Mouse (Mus musculus): ENCODE results near the gene Chst3. TPM values are rescaled to one million over a fixed set of nuclear protein-coding genes. Genes with fewer than 3 reads are reported as not detected.

The Chst3 gene
- polyA plus RNA-seq (2014; fragmentation: Nextera tagmentation; extraction: Ambion mirVana) = 1.3 and 1.7 TPM in 2 replicates

- Histone ChIP-seq H3K4me1 (replicated peaks; ENCODE audit: control insufficient read depth, insufficient read depth, low read length) (peaks cover 17% of the 10 kb centered on the region), H3K4me2 (ENCODE audit: low read length) (peak within 1 kb of the TSS; percentile 67), H3K9me3 (ENCODE audit: control insufficient read depth, low read length) (no peaks in the 10 kb centered on the region), H3K27me3 (replicated peaks; ENCODE audit: control insufficient read depth, insufficient read depth, low read length) (peaks cover 8% of the 10 kb centered on the region; the same call in 1 of the 2 replicates), H3K36me3 (ENCODE audit: control insufficient read depth, insufficient read depth, low read length) (no peaks in the 10 kb centered on the region), H3K9ac (ENCODE audit: low read length) (peak within 1 kb of the TSS; percentile 83), H3K27ac (ENCODE audit: low read depth) (peak within 1 kb of the TSS; percentile 83), H3K4me3 (ENCODE audit: low read depth, low read length) (peak within 1 kb of the TSS; percentile 66)
- ATAC-seq (replicated peaks; ENCODE audit: low FRiP score, low TSS enrichment, low read depth) = peak; percentile 85
- WGBS = under 1% methylated on average over 77 of the region's 83 CpGs
- peak; percentile 87 for DNase-seq (ENCODE audit: low spot score)
These were observed at the start of gene Chst3 for GRCm38 (mm10) chr10:60218591-60219499. Gene Chst3 (minus strand): TSS chr10:60219260.

- peaks cover 25% of the 10 kb centered on the region for H3K4me1 ChIP-seq (replicated peaks; ENCODE audit: control insufficient read depth, insufficient read depth, low read length)
- no peak overlapping the region for H3K4me2 ChIP-seq (ENCODE audit: low read length)
- no peaks in the 10 kb centered on the region for H3K9me3 ChIP-seq (ENCODE audit: control insufficient read depth, low read length)
- no peaks in the 10 kb centered on the region for H3K36me3 ChIP-seq (ENCODE audit: control insufficient read depth, insufficient read depth, low read length)
- 0 out of 2 replicates have a peak overlapping the region, but pooled peaks have one; percentile 57 for H3K27ac ChIP-seq (ENCODE audit: low read depth)
- DNase-seq (ENCODE audit: low spot score) (no peak), ATAC-seq (replicated peaks; ENCODE audit: low FRiP score, low TSS enrichment, low read depth) (no peak)
- H3K9ac ChIP-seq (ENCODE audit: low read length) = no peak overlapping the region
- H3K27me3 ChIP-seq (replicated peaks; ENCODE audit: control insufficient read depth, insufficient read depth, low read length) = no peaks in the 10 kb centered on the region
- 86% methylated on average over 11 of the region's 11 CpGs for WGBS
- no peak overlapping the region for H3K4me3 ChIP-seq (ENCODE audit: low read depth, low read length)
These were observed 49.7 kb upstream of the Chst3 start for GRCm38 (mm10) chr10:60268738-60269137.

DNA sequence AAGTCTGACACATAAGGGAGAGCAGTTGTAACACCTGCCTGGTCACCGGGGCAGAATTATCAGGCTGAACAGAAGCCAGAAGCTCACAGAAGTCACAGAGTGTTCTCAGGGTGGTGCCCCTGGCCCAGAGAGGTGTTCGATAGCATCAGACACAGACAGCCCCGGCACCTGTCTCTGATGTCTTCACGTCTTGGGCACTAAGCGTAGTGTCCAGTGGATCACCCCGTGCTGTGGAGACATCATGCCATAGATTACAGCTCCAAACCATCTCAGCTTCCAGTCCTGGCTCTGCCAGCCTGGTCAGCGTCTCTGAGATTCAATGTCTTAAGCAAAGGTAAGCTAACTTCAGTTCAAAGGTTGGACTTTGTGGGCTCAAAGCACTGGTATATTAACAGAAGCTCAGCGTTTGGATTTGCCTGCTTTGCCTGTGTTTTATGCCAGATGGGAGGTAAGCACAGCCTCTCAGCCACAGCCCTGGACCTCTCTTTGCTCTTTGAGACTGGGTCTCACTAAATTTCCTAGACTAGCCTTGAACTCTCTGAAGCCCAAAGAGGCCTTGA, 47.9 kb upstream of the Chst3 start:
- no peak overlapping the region for H3K9ac ChIP-seq (ENCODE audit: low read length)
- no peaks in the 10 kb centered on the region for H3K9me3 ChIP-seq (ENCODE audit: control insufficient read depth, low read length)
- H3K4me3 ChIP-seq (ENCODE audit: low read depth, low read length) = no peak overlapping the region
- H3K27me3 ChIP-seq (replicated peaks; ENCODE audit: control insufficient read depth, insufficient read depth, low read length) = no peaks in the 10 kb centered on the region
- DNase-seq (ENCODE audit: low spot score) (no peak), ATAC-seq (replicated peaks; ENCODE audit: low FRiP score, low TSS enrichment, low read depth) (no peak)
- peaks cover 24% of the 10 kb centered on the region for H3K4me1 ChIP-seq (replicated peaks; ENCODE audit: control insufficient read depth, insufficient read depth, low read length)
- H3K4me2 ChIP-seq (ENCODE audit: low read length) = no peak overlapping the region
- no peak overlapping the region for H3K27ac ChIP-seq (ENCODE audit: low read depth)
- no peaks in the 10 kb centered on the region for H3K36me3 ChIP-seq (ENCODE audit: control insufficient read depth, insufficient read depth, low read length)
- 77% methylated on average over 8 of the region's 8 CpGs for WGBS

DNA sequence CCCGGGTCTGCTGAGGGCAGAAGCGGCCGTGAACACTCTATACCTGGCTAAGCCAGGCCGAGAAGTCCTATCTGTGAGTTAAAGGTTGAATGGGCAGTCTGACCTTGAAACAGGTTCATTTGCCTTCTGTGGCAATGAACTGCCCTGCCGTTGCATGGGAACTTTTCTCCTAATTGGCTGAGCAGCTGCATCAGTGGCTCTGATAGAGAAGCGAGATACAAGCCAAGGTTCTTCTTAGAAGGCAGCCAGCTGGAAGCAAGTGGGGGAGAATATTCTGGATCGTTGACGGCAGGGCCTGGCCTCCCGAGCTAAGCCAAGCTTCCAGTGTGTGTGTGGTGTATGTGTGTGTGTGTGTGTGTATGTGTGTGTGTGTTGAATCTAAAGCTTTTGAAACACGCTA, 46.2 kb upstream of the Chst3 start:
- 67% methylated on average over 10 of the region's 10 CpGs for WGBS

DNA sequence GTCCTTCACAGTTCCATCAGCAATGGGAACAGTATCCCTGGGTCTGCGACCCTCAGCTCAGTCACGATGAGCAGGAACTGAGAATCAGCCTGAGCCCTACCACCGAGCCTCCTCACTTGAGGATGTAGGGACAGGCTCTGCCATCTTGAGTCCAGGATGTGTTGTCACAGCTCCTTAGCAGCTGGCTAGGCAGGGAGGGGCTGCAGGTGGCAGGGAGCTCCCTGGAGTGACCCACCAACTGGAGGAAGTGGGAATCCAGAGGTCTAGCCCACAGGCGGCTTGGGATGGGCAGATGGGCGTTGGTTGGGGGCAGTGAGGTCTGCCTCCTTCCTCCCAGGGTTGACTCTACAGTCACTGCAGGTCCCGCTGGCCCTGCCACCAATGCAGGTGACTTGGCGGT, 44.3 kb upstream of the Chst3 start:
- Histone ChIP-seq H3K27me3 (replicated peaks; ENCODE audit: control insufficient read depth, insufficient read depth, low read length) (no peaks in the 10 kb centered on the region), H3K4me1 (replicated peaks; ENCODE audit: control insufficient read depth, insufficient read depth, low read length) (peaks cover 10% of the 10 kb centered on the region), H3K9me3 (ENCODE audit: control insufficient read depth, low read length) (no peaks in the 10 kb centered on the region), H3K27ac (ENCODE audit: low read depth) (no peak overlapping the region), H3K36me3 (ENCODE audit: control insufficient read depth, insufficient read depth, low read length) (no peaks in the 10 kb centered on the region), H3K4me2 (ENCODE audit: low read length) (no peak overlapping the region), H3K9ac (ENCODE audit: low read length) (no peak overlapping the region), H3K4me3 (ENCODE audit: low read depth, low read length) (no peak overlapping the region)
- no peak for DNase-seq (ENCODE audit: low spot score)
- no peak for ATAC-seq (replicated peaks; ENCODE audit: low FRiP score, low TSS enrichment, low read depth)
- 86% methylated on average over 7 of the region's 7 CpGs for WGBS

More for the DNA sequence above, 46.2 kb upstream of the Chst3 start:
- no peaks in the 10 kb centered on the region for H3K9me3 ChIP-seq (ENCODE audit: control insufficient read depth, low read length)
- H3K27ac ChIP-seq (ENCODE audit: low read depth) = no peak overlapping the region
- H3K36me3 ChIP-seq (ENCODE audit: control insufficient read depth, insufficient read depth, low read length) = no peaks in the 10 kb centered on the region
- peaks cover 22% of the 10 kb centered on the region for H3K4me1 ChIP-seq (replicated peaks; ENCODE audit: control insufficient read depth, insufficient read depth, low read length)
- H3K9ac ChIP-seq (ENCODE audit: low read length) = no peak overlapping the region
- no peaks in the 10 kb centered on the region for H3K27me3 ChIP-seq (replicated peaks; ENCODE audit: control insufficient read depth, insufficient read depth, low read length)
- no peak overlapping the region for H3K4me2 ChIP-seq (ENCODE audit: low read length)
- DNase-seq (ENCODE audit: low spot score) (no peak), ATAC-seq (replicated peaks; ENCODE audit: low FRiP score, low TSS enrichment, low read depth) (no peak)
- no peak overlapping the region for H3K4me3 ChIP-seq (ENCODE audit: low read depth, low read length)

DNA sequence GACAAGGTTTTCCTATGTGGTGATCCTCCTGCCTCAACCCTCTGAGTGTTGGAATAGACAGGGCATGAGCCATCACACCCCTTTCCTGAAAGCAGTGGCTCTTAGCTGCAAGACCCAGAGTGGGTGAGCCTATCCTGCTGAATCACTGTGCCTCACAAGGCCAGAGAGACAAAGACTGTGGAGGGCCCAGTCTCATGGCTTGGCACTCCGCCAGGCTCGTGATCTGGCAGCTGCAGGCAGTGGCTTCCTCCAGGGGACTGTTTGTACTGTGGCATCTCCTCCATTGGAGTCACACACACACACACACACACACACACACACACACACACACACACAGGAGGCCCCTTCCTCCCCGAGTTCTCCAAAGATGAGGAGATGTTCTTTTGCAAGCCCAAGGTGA, 43.3 kb upstream of the Chst3 start:
- Histone ChIP-seq H3K4me1 (replicated peaks; ENCODE audit: control insufficient read depth, insufficient read depth, low read length) (peaks cover 10% of the 10 kb centered on the region), H3K36me3 (ENCODE audit: control insufficient read depth, insufficient read depth, low read length) (no peaks in the 10 kb centered on the region), H3K27me3 (replicated peaks; ENCODE audit: control insufficient read depth, insufficient read depth, low read length) (no peaks in the 10 kb centered on the region), H3K9ac (ENCODE audit: low read length) (0 out of 2 replicates have a peak overlapping the region, but pooled peaks have one; percentile 22), H3K9me3 (ENCODE audit: control insufficient read depth, low read length) (no peaks in the 10 kb centered on the region), H3K4me2 (ENCODE audit: low read length) (no peak overlapping the region), H3K27ac (ENCODE audit: low read depth) (0 out of 2 replicates have a peak overlapping the region, but pooled peaks have one; percentile 62), H3K4me3 (ENCODE audit: low read depth, low read length) (no peak overlapping the region)
- 31% methylated on average over 3 of the region's 3 CpGs for WGBS
- ATAC-seq (replicated peaks; ENCODE audit: low FRiP score, low TSS enrichment, low read depth) = peak; percentile 77
- DNase-seq (ENCODE audit: low spot score) = peak; percentile 82

DNA sequence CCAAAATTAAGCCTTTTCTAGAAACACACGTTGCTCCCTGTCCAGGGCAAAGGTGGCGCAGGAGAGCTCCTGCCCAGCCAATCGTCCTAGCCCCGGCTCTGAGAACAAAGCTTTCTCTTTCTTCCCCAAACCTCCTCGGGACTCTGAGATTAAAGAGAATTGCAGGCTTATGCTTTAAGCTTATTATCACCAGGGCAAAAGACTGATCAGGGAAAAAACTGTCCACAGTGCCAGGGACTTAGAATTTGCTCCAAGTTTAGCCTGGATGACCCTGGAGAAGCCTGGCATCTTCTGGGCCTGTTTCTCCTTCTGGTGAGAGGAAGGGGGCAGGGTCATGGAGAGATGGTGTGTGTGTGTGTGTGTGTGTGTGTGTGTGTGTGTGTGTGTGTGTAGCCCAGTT, 42.5 kb upstream of the Chst3 start:
- H3K4me1 ChIP-seq (replicated peaks; ENCODE audit: control insufficient read depth, insufficient read depth, low read length) = peaks cover 10% of the 10 kb centered on the region
- H3K36me3 ChIP-seq (ENCODE audit: control insufficient read depth, insufficient read depth, low read length) = no peaks in the 10 kb centered on the region
- 47% methylated on average over 5 of the region's 5 CpGs for WGBS
- no peak overlapping the region for H3K9ac ChIP-seq (ENCODE audit: low read length)
- no peak overlapping the region for H3K4me2 ChIP-seq (ENCODE audit: low read length)
- H3K9me3 ChIP-seq (ENCODE audit: control insufficient read depth, low read length) = no peaks in the 10 kb centered on the region
- DNase-seq (ENCODE audit: low spot score) (no peak), ATAC-seq (replicated peaks; ENCODE audit: low FRiP score, low TSS enrichment, low read depth) (no peak)
- no peak overlapping the region for H3K4me3 ChIP-seq (ENCODE audit: low read depth, low read length)
- no peaks in the 10 kb centered on the region for H3K27me3 ChIP-seq (replicated peaks; ENCODE audit: control insufficient read depth, insufficient read depth, low read length)
- H3K27ac ChIP-seq (ENCODE audit: low read depth) = no peak overlapping the region

DNA sequence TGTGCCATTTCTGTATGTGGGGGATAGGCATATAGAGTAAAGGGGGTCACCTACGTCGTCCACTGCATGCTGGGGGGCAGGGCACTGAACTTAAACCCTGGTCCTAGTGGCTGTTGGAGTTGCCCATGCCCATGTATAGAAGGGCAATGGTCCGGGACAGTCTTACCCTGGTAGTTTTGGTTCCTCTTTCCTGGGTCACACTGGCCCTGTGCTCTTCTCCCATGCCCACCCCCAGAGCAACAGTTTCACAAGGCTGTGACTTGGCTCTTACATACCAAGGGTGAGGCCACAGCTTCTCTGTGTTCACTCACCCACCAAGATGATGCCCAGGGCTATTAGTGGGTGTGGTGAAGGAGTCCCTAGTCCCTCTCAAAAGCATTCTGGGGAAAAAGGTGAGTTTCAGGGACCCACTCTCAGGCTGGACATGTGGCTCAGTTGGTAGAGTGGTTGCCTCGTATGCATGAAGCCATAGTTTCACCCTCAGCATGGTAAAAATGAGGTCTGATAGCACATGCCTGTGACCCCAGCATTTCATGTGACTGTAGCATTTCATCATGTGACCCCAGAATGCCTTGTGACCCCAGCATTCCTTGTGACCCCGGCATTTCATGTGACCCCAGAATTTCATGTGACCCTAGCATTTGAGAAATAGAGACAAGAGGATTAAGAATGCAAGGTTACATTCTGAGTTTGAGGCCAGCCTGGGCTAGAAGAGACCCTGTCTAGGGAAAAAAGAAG, 41.7 kb upstream of the Chst3 start:
- ATAC-seq (replicated peaks; ENCODE audit: low FRiP score, low TSS enrichment, low read depth) = no peak
- Histone ChIP-seq H3K4me3 (ENCODE audit: low read depth, low read length) (no peak overlapping the region), H3K36me3 (ENCODE audit: control insufficient read depth, insufficient read depth, low read length) (no peaks in the 10 kb centered on the region), H3K27me3 (replicated peaks; ENCODE audit: control insufficient read depth, insufficient read depth, low read length) (no peaks in the 10 kb centered on the region), H3K4me2 (ENCODE audit: low read length) (no peak overlapping the region), H3K27ac (ENCODE audit: low read depth) (no peak overlapping the region), H3K4me1 (replicated peaks; ENCODE audit: control insufficient read depth, insufficient read depth, low read length) (peaks cover 10% of the 10 kb centered on the region), H3K9ac (ENCODE audit: low read length) (no peak overlapping the region), H3K9me3 (ENCODE audit: control insufficient read depth, low read length) (no peaks in the 10 kb centered on the region)
- no peak for DNase-seq (ENCODE audit: low spot score)
- WGBS = 88% methylated on average over 5 of the region's 5 CpGs

Measured in intestine, embryonic 14.5 days (tissue).